Mouse (Mus musculus) intestine, postnatal 0 days (tissue): ENCODE data around the gene Kars. TPM values are rescaled to one million over a fixed set of nuclear protein-coding genes. Genes with fewer than 3 reads are reported as not detected.
A peak's percentile ranks its signal among the peaks of the same experiment; 100 is the strongest.

ENCODE experiments used
- ATAC-seq: fragments of 200-750 bp; cut with Nextera tagmentation; 2 replicates; pipeline ENCODE4 v1.8.0; 2017; ENCODE audit warnings: mild to moderate bottlenecking, moderate TSS enrichment, moderate library complexity
- H3K27ac ChIP-seq: fragments of 300-500 bp; sonication (generic); 2 replicates; pipeline ENCODE4 v1.5.1; 2014; ENCODE audit warnings: mild to moderate bottlenecking, low read depth, low read length, moderate library complexity
- H3K27me3 ChIP-seq: fragments of 300-500 bp; sonication (generic); replicated peaks from 2 replicates; pipeline ENCODE4 v1.6.1; 2014; ENCODE audit warnings: low read length, mixed read lengths; ENCODE audit not compliant: control insufficient read depth, insufficient read depth
- H3K36me3 ChIP-seq: fragments of 300-500 bp; sonication (generic); 2 replicates; pipeline ENCODE4 v1.6.1; 2014; ENCODE audit warnings: mild to moderate bottlenecking, moderate library complexity; ENCODE audit not compliant: control insufficient read depth, insufficient read depth
- H3K4me1 ChIP-seq: fragments of 300-500 bp; sonication (generic); replicated peaks from 2 replicates; pipeline ENCODE4 v1.6.1; 2014; ENCODE audit warnings: antibody characterized with exemption, low read length, mixed read lengths; ENCODE audit not compliant: control insufficient read depth, insufficient read depth
- H3K4me2 ChIP-seq: fragments of 300-500 bp; sonication (generic); replicated peaks from 2 replicates; pipeline ENCODE4 v1.6.1; 2014; ENCODE audit warnings: low read depth, mild to moderate bottlenecking, moderate library complexity
- H3K4me3 ChIP-seq: fragments of 300-500 bp; sonication (generic); 2 replicates; pipeline ENCODE4 v1.5.1; 2014; ENCODE audit warnings: low read depth, low read length
- H3K9ac ChIP-seq: fragments of 300-500 bp; sonication (generic); 2 replicates; pipeline ENCODE4 v1.6.1; 2014; ENCODE audit warnings: mild to moderate bottlenecking, low read depth, low read length
- H3K9me3 ChIP-seq: fragments of 300-500 bp; sonication (generic); 2 replicates; pipeline ENCODE4 v1.6.1; 2016; ENCODE audit warnings: mixed run types; ENCODE audit not compliant: control insufficient read depth
- CTCF ChIP-seq: sonication (generic); IDR thresholded peaks from 2 replicates; pipeline ENCODE4 v1.5.1; 2016; ENCODE audit warnings: low read depth, mild to moderate bottlenecking, control low read depth, antibody characterized with exemption, moderate library complexity
- WGBS: fragments of 180-500 bp; shearing (Covaris S2); extraction: QIAGEN DNeasy Blood & Tissue Kit; methylation state at CpG from one replicate; pipeline ENCODE4 v1.1.7; 2014; 5-methylcytosine and 5-hydroxymethylcytosine counted together
- polyA plus RNA-seq: library from polyadenylated mRNA; unstranded; fragments of >200 nt; fragmentation: Nextera tagmentation; extraction: Ambion mirVana; gene quantifications from 2 replicates; pipeline ENCODE4 v1.2.1, GENCODE M21; 2015

Gene Kars
- polyA plus RNA-seq, 1 experiment from 2014 or later: 63.7 TPM

DNA sequence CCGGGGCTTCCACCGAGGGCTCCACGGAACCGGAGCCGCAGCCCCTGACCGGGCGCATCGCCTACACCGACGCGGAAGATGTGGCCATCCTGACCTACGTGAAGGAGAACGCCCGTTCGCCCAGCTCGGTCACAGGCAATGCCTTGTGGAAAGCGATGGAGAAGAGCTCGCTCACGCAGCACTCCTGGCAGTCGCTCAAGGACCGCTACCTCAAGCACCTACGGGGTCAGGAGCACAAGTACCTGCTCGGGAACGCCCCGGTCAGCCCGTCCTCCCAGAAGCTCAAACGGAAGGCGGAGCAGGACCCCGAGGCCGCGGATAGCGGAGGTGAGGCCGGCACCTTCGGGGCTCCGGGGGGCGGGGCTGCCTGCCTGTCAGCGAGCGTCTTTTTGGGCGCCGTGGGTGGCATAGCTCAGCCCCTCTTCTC lies 706 bp upstream of the Kars start:
- Histone ChIP-seq H3K4me1 (peaks cover 10% of the 10 kb centered on the region), H3K9me3 (no peaks in the 10 kb centered on the region), H3K9ac (peak overlapping the region; percentile 87), H3K36me3 (no peaks in the 10 kb centered on the region; the same call in 1 of the 2 replicates), H3K4me3 (peak overlapping the region; percentile 96), H3K27me3 (no peaks in the 10 kb centered on the region), H3K27ac (peak overlapping the region; percentile 71), H3K4me2 (peak overlapping the region; percentile 97)
- TF ChIP-seq CTCF: no peak
- ATAC-seq: peak; percentile 42
- 0% methylated on average over 40 of the region's 40 CpGs for WGBS

DNA sequence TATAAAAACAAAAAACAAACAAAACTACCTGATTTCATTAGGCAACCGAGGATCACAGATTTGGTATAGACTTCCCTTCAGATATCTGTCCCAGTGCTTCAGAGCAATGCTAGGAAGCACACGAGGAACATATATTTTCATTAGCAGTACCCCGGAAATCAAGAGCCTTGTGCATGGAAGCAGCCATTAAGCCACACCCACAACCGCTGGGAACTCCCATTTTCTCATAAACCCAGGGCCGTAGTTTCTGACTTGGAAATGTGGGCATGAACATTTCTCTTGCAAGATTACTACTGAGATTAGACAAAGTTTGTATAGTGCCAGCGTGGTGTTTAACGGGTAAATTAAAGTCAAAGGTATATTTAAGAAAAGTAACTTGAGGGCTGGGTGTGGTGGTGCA lies 1.6 kb downstream of the Kars start:
- H3K27ac ChIP-seq: no peak overlapping the region
- WGBS: 88% methylated on average over 7 of the region's 7 CpGs
- ATAC-seq: no peak
- no peaks in the 10 kb centered on the region for H3K9me3 ChIP-seq
- no peak overlapping the region for H3K4me2 ChIP-seq
- H3K4me3 ChIP-seq: no peak overlapping the region
- peaks cover 10% of the 10 kb centered on the region for H3K4me1 ChIP-seq
- H3K27me3 ChIP-seq: no peaks in the 10 kb centered on the region
- peaks cover 9% of the 10 kb centered on the region for H3K36me3 ChIP-seq
- no peak overlapping the region for H3K9ac ChIP-seq
- no peak for TF ChIP-seq CTCF

DNA sequence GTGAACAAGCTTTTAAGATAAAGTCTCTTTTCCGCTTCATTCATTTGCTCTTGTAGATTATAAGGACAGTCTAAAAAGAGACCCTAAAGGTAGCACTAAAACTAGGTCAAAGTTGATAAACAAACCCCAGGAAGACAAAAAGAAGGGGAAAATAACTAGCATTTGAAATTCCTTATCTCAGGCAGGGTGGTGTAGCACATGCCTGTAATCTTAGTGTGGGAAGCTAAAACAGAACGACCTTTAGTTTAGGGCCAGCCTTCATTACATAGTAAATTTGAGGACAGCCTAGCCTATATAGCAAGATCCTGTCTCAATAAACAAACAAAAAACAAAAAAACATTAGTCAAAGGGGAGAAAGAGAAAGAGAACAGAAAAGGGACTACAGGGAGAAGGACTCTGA lies 3.5 kb downstream of the Kars start:
- no peak for TF ChIP-seq CTCF
- Histone ChIP-seq H3K4me3 (no peak overlapping the region), H3K27me3 (no peaks in the 10 kb centered on the region), H3K4me2 (no peak overlapping the region), H3K36me3 (peaks cover 24% of the 10 kb centered on the region), H3K4me1 (peaks cover 7% of the 10 kb centered on the region), H3K9ac (no peak overlapping the region), H3K27ac (no peak overlapping the region), H3K9me3 (no peaks in the 10 kb centered on the region)
- 65% methylated on average over 2 of the region's 2 CpGs for WGBS
- no peak for ATAC-seq

DNA sequence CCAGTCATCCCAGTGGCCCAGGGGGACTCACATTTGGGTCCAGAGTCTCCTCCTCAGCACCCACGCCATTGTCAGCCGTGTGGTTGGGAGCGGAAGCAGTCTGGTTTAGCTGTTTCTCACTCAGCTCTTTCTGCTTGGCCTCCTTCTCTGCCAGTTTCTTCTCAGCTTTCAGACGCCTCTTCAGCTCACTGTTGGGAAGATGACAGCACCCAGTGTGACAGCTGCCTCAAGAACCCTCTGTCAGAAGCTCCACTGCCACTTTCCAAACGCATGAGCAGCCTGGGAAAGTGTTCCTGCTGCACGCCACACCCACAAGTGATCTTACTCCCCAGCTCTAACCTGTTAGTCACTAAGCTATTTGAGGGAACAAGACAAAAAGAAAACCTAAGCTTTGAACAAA lies 5.5 kb downstream of the Kars start:
- Histone ChIP-seq H3K4me1 (peaks cover 7% of the 10 kb centered on the region), H3K27ac (no peak overlapping the region), H3K27me3 (no peaks in the 10 kb centered on the region), H3K4me2 (no peak overlapping the region), H3K36me3 (peaks cover 45% of the 10 kb centered on the region), H3K9ac (no peak overlapping the region), H3K4me3 (no peak overlapping the region), H3K9me3 (no peaks in the 10 kb centered on the region)
- 93% methylated on average over 6 of the region's 6 CpGs for WGBS
- TF ChIP-seq CTCF: no peak
- ATAC-seq: no peak

DNA sequence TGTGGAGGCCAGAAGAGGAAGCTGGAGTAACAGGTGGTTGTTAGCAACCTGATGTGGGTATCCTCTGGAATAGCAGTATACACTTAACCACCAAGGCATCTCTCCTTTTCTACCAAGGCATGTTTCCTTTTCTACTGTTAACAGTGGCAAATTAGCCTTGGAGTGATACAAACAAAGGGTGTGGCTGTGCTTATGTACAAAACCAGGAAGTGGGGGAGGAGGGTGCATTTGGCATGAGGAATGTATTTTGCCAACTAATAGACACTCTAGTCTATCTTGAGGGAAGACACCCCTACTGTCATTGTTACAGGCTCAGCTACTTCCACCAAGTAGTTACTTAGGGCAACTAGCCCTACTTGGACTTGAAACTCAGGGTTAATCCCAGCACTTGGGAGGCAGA lies 6.4 kb downstream of the Kars start:
- Histone ChIP-seq H3K4me1 (no peaks in the 10 kb centered on the region), H3K27me3 (no peaks in the 10 kb centered on the region), H3K36me3 (peaks cover 53% of the 10 kb centered on the region), H3K9me3 (no peaks in the 10 kb centered on the region), H3K27ac (no peak overlapping the region), H3K4me2 (no peak overlapping the region), H3K9ac (no peak overlapping the region), H3K4me3 (no peak overlapping the region)
- no peak for ATAC-seq
- no peak for TF ChIP-seq CTCF

DNA sequence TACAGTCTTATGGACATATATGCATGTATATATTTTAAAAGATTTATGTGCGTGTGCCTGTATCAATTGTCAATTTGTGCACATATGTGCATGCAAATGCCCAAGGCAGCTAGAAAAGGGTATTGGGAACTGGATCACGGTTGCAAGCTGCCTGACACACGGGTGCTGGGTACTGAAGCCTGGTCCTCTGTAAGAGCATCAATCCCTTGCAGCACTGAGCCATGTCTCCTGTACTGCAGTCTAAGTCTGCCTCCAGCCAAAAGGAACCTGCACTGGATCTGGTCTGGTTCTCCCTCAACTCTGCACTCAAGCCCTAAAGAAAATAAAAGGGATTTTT lies 18.5 kb downstream of the Kars start:
- Histone ChIP-seq H3K4me2 (peak overlapping the region; percentile 93; the same call in 1 of the 2 replicates), H3K9me3 (no peaks in the 10 kb centered on the region), H3K27ac (no peak overlapping the region), H3K36me3 (peaks cover 48% of the 10 kb centered on the region), H3K27me3 (no peaks in the 10 kb centered on the region), H3K4me1 (0 out of 2 replicates have a peak, but pooled peaks cover 2% of the 10 kb centered on the region), H3K4me3 (peak overlapping the region; percentile 81; the same call in 1 of the 2 replicates), H3K9ac (no peak overlapping the region)
- TF ChIP-seq CTCF: no peak
- 67% methylated on average over 3 of the region's 3 CpGs for WGBS
- ATAC-seq: no peak
